Mouse (Mus musculus) kidney, adult 11 months (tissue): ENCODE results near the gene Aloxe3.

Source experiments
- DNase-seq: peaks from one replicate; pipeline ENCODE4 v3.0.0; 2022

Gene Aloxe3

GRCm38 (mm10) chr11:69125041-69125851, 450 bp upstream of the Aloxe3 start:
- DNase-seq, result peak; percentile 89

- DNase-seq, result no peak
Observed at GRCm38 (mm10) chr11:69125919-69126705, 416 bp downstream of the Aloxe3 start.

GRCm38 (mm10) chr11:69126706-69127095, 1.0 kb downstream of the Aloxe3 start:
- DNase-seq, result no peak

GRCm38 (mm10) chr11:69128426-69129122, 2.9 kb downstream of the Aloxe3 start:
- DNase-seq, result no peak

- no peak for DNase-seq
Observed at GRCm38 (mm10) chr11:69133566-69133922, 7.8 kb downstream of the Aloxe3 start.

- DNase-seq, result peak; percentile 31
Observed at GRCm38 (mm10) chr11:69133923-69134621, 8.4 kb downstream of the Aloxe3 start.

GRCm38 (mm10) chr11:69134622-69134968, 8.9 kb downstream of the Aloxe3 start:
- DNase-seq, result no peak

- no peak for DNase-seq
Observed at GRCm38 (mm10) chr11:69135361-69135760, 9.7 kb downstream of the Aloxe3 start.

GRCm38 (mm10) chr11:69147546-69147945, 21.9 kb downstream of the Aloxe3 start:
- no peak for DNase-seq

GRCm38 (mm10) chr11:69148451-69148960, 22.8 kb downstream of the Aloxe3 start:
- DNase-seq, result no peak

- DNase-seq, result no peak
Observed at GRCm38 (mm10) chr11:69149728-69150127, 24.0 kb downstream of the Aloxe3 start.

- peak; percentile 29 for DNase-seq
Observed at GRCm38 (mm10) chr11:69150444-69150843, 24.7 kb downstream of the Aloxe3 start.

- DNase-seq, result no peak
Observed at GRCm38 (mm10) chr11:69151004-69151403, 25.3 kb downstream of the Aloxe3 start.

GRCm38 (mm10) chr11:69153831-69154230, 28.1 kb downstream of the Aloxe3 start:
- no peak for DNase-seq

- no peak for DNase-seq
Observed at GRCm38 (mm10) chr11:69155351-69155750, 29.7 kb downstream of the Aloxe3 start.

GRCm38 (mm10) chr11:69156800-69157199, 31.1 kb downstream of the Aloxe3 start, which contains the start of gene Alox12b:
Gene Alox12b, plus strand, starts transcription at chr11:69156989.
- DNase-seq, result no peak

GRCm38 (mm10) chr11:69169313-69169712, 43.6 kb downstream of the Aloxe3 start:
- DNase-seq, result no peak

GRCm38 (mm10) chr11:69171626-69172025, 45.9 kb downstream of the Aloxe3 start:
- DNase-seq, result peak; percentile 52

GRCm38 (mm10) chr11:69172606-69173005, 46.9 kb downstream of the Aloxe3 start:
- no peak for DNase-seq

GRCm38 (mm10) chr11:69174722-69175121, 49.0 kb downstream of the Aloxe3 start:
- no peak for DNase-seq

GRCm38 (mm10) chr11:69178525-69178924, 52.8 kb downstream of the Aloxe3 start:
- DNase-seq, result no peak

GRCm38 (mm10) chr11:69179512-69179911, 53.8 kb downstream of the Aloxe3 start:
- no peak for DNase-seq

GRCm38 (mm10) chr11:69180120-69180519, 54.4 kb downstream of the Aloxe3 start:
- DNase-seq, result no peak
